Mouse (Mus musculus) midbrain, postnatal 0 days (tissue): Measurements from ENCODE around the gene Hist2h3b. TPM values are rescaled to one million over a fixed set of nuclear protein-coding genes. Genes with fewer than 3 reads are reported as not detected.
"Not testable (repeated sequence)": the region's sequence is repeated elsewhere in the genome, so short reads cannot be mapped to it uniquely, and the experiment has no call there.

Experiments used
- ATAC-seq: fragments of 200-750 bp; cut with Nextera tagmentation; 2 replicates; pipeline ENCODE4 v1.8.0; 2017; ENCODE audit warnings: moderate number of reproducible peaks, mild to moderate bottlenecking, moderate TSS enrichment, moderate library complexity; ENCODE audit not compliant: low FRiP score
- DNase-seq: peaks from one replicate; pipeline ENCODE4 v3.0.0-alpha.2; 2015; ENCODE audit warnings: low spot score
- H3K27ac ChIP-seq: fragments of 300-500 bp; sonication (generic); 2 replicates; pipeline ENCODE4 v1.5.1; 2014; ENCODE audit warnings: low read depth, mild to moderate bottlenecking, low read length, mixed read lengths
- H3K27me3 ChIP-seq: fragments of 300-500 bp; sonication (generic); 2 replicates; pipeline ENCODE4 v1.6.1; 2014; ENCODE audit warnings: low read length, control low read depth, mixed read lengths; ENCODE audit not compliant: insufficient read depth
- H3K36me3 ChIP-seq: fragments of 300-500 bp; sonication (generic); 2 replicates; pipeline ENCODE4 v1.6.1; 2014; ENCODE audit warnings: low read length, control low read depth, mixed read lengths; ENCODE audit not compliant: insufficient read depth
- H3K4me1 ChIP-seq: fragments of 300-500 bp; sonication (generic); 2 replicates; pipeline ENCODE4 v1.6.1; 2014; ENCODE audit warnings: mild to moderate bottlenecking, control low read depth, antibody characterized with exemption, low read length, mixed read lengths; ENCODE audit not compliant: insufficient read depth
- H3K4me2 ChIP-seq: fragments of 300-500 bp; sonication (generic); 2 replicates; pipeline ENCODE4 v1.6.1; 2014; ENCODE audit warnings: low read depth, mild to moderate bottlenecking, low read length, mixed read lengths; ENCODE audit not compliant: poor library complexity, severe bottlenecking
- H3K4me3 ChIP-seq: fragments of 300-500 bp; sonication (generic); 2 replicates; pipeline ENCODE4 v1.5.1; 2014; ENCODE audit warnings: low read depth, mild to moderate bottlenecking, low read length, moderate library complexity
- H3K9ac ChIP-seq: fragments of 300-500 bp; sonication (generic); replicated peaks from 2 replicates; pipeline ENCODE4 v1.6.1; 2014; ENCODE audit warnings: mild to moderate bottlenecking, low read length, moderate library complexity, mixed read lengths; ENCODE audit not compliant: poor library complexity, severe bottlenecking
- H3K9me3 ChIP-seq: fragments of 300-500 bp; sonication (generic); 2 replicates; pipeline ENCODE4 v1.6.1; 2016; ENCODE audit warnings: low read length, control low read depth
- CTCF ChIP-seq: IDR thresholded peaks from 2 replicates; pipeline ENCODE4 v1.5.1; 2016; ENCODE audit warnings: antibody characterized with exemption, mild to moderate bottlenecking
- WGBS: fragments of 180-500 bp; shearing (Covaris S2); extraction: QIAGEN DNeasy Blood & Tissue Kit; methylation state at CpG from one replicate; pipeline ENCODE4 v1.1.7; 2014; 5-methylcytosine and 5-hydroxymethylcytosine counted together
- polyA plus RNA-seq: library from polyadenylated mRNA; unstranded; fragments of >200 nt; fragmentation: Nextera tagmentation; extraction: Ambion mirVana; gene quantifications from 2 replicates; pipeline ENCODE4 v1.2.1, GENCODE M21; 2015
- total RNA-seq: library from RNA; depleted of rRNA; stranded (reverse); fragments of >200 nt; gene quantifications from 2 replicates; pipeline ENCODE4 v1.2.3, GENCODE M21; 2014; rRNA removed

Hist2h3b gene
- 684 and 1,135 TPM in 2 replicates for total RNA-seq
- polyA plus RNA-seq = 6.2 and 8.3 TPM in 2 replicates

DNA sequence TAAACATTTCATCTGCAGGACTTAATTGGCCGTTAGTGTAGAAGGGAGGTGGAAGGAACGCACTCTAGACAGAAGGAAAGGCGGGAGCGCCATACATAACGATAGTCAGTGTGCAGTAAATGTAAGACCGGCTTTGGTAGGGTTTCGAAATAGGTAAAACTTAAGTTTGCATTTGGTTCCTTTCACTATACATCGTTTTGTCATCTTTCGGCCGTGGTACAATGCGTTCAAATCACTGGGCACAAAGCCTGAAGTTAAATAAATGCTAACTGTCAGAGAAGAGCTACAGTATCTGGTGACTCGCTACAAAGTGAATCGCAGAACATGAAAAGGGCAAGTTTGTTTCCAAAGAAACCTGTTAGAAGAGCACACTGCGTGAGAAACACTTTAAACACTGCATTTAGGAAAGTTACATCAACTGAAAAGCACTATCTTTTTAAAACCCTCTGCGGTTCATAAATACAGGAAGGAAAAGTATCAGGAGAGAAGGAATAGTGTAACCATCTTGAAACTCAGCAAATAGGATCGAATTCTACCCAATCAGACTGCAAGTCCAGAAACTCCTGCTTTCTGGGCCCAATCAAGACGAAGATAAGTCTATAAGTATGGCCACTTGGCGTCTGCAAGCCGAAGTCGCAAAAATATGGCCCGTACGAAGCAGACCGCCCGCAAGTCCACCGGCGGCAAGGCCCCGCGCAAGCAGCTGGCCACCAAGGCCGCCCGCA, at the start of gene Hist2h3b:
Gene Hist2h3b, plus strand, starts transcription at position 604 of the 725 bp plus-strand sequence.
- Histone ChIP-seq H3K27ac (peak within 1 kb of the TSS; percentile 92), H3K27me3 (no peaks in the 10 kb centered on the region), H3K4me1 (peaks cover 5% of the 10 kb centered on the region; the same call in 1 of the 2 replicates), H3K4me3 (peak within 1 kb of the TSS; percentile 48), H3K4me2 (peak within 1 kb of the TSS; percentile 80), H3K9me3 (no peaks in the 10 kb centered on the region), H3K9ac (peak within 1 kb of the TSS; percentile 57; the same call in 1 of the 2 replicates), H3K36me3 (no peaks in the 10 kb centered on the region)
- DNase-seq (peak; percentile 93), ATAC-seq (peak; percentile 82)
- no peak for TF ChIP-seq CTCF
- WGBS = 20% methylated on average over 30 of the region's 30 CpGs

DNA sequence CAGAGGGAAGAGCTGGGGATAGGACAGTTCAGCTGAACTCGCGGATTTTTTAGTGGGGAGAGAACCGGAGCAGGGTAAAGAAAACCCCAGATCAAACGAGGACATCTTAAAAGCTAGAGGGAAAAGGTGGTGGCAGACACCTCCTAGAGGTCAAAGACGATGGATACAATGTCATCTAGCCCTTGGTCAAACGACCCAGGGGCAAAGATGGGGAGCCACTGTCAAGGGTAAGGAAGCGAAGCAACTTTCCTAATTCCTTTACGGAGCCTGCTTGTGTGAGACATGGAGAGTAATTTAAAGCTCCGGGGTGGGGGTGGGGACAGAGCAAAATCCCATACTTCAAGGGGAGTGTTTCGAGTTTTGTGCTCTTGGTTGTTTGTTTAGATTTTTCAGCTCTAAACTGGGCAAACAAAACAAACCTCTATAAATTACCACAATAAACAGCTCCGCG, 49.2 kb upstream of the Hist2h3b start:
- Histone ChIP-seq H3K27ac (peak overlapping the region; percentile 91), H3K4me3 (peak overlapping the region; percentile 51), H3K4me2 (peak overlapping the region; percentile 64), H3K36me3 (no peaks in the 10 kb centered on the region), H3K27me3 (0 out of 2 replicates have a peak, but pooled peaks cover 4% of the 10 kb centered on the region), H3K9me3 (no peaks in the 10 kb centered on the region), H3K4me1 (peaks cover 4% of the 10 kb centered on the region; the same call in 1 of the 2 replicates), H3K9ac (peak overlapping the region; percentile 37)
- peak; percentile 30 for DNase-seq
- ATAC-seq = peak; percentile 32; the same call in 1 of the 2 replicates
- TF ChIP-seq CTCF = peak; percentile 42
- 0% methylated on average over 12 of the region's 12 CpGs for WGBS

DNA sequence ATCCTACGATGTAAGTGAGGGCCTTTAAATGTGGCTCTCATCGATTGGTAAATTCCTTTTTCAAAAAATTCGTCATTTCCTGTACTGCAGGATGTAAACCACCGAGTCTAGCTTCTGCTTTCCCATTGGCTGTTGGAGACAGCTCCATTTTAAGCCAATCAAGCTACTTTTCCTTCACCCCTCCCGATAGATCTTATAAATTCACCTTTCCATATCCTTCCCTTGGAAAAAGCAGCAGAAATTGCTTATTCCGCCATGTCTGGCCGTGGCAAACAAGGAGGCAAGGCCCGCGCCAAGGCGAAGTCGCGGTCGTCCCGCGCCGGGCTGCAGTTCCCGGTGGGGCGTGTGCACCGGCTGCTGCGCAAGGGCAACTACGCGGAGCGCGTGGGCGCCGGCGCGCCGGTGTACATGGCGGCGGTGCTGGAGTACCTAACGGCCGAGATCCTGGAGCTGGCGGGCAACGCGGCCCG, 48.8 kb upstream of the Hist2h3b start, which contains the start of the genes Bola1 and Hist2h2ab:
Gene Bola1, minus strand, starts transcription at position 49 of the 470 bp plus-strand sequence.
Gene Hist2h2ab, plus strand, starts transcription at position 205 of the 470 bp plus-strand sequence.
- ATAC-seq (peak; percentile 92), DNase-seq (peak; percentile 94)
- Histone ChIP-seq H3K4me2 (peak within 1 kb of the TSS; percentile 64), H3K4me1 (peaks cover 4% of the 10 kb centered on the region; the same call in 1 of the 2 replicates), H3K27me3 (no peaks in the 10 kb centered on the region), H3K4me3 (peak within 1 kb of the TSS; percentile 51), H3K27ac (peak within 1 kb of the TSS; percentile 91), H3K9me3 (no peaks in the 10 kb centered on the region), H3K36me3 (no peaks in the 10 kb centered on the region), H3K9ac (peak within 1 kb of the TSS; percentile 61)
- TF ChIP-seq CTCF = no peak
- 0% methylated on average over 37 of the region's 37 CpGs for WGBS

DNA sequence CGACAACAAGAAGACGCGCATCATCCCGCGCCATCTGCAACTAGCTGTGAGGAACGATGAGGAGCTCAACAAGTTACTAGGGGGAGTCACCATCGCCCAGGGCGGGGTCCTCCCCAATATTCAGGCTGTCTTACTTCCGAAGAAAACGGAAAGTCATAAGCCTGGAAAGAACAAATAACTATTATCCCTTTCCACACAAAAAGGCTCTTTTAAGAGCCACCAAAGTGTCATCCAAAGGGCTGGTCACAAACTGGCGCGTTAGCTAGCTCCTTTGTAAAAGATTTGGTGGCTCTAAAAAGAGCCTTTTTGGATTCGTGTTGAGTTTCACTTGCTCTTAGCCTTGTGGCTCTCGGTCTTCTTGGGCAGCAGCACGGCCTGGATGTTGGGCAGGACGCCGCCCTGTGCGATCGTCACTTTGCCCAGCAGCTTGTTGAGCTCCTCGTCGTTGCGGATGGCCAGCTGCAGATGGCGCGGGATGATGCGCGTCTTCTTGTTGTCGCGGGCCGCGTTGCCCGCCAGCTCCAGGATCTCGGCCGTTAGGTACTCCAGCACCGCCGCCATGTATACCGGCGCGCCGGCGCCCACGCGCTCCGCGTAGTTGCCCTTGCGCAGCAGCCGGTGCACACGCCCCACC, 48.2 kb upstream of the Hist2h3b start:
- DNase-seq (peak; percentile 39), ATAC-seq (peak; percentile 17; the same call in 1 of the 2 replicates)
- Histone ChIP-seq H3K27ac (peak overlapping the region; percentile 91), H3K4me3 (peak overlapping the region; percentile 51), H3K4me2 (peak overlapping the region; percentile 64), H3K9ac (peak overlapping the region; percentile 61)
- H3K27me3 ChIP-seq, H3K9me3 ChIP-seq, H3K4me1 ChIP-seq, H3K36me3 ChIP-seq: not testable (repeated sequence)
- WGBS = 0% methylated on average over 27 of the region's 47 CpGs
- TF ChIP-seq CTCF = 0 out of 2 replicates have a peak, but pooled peaks have one; percentile 5

DNA sequence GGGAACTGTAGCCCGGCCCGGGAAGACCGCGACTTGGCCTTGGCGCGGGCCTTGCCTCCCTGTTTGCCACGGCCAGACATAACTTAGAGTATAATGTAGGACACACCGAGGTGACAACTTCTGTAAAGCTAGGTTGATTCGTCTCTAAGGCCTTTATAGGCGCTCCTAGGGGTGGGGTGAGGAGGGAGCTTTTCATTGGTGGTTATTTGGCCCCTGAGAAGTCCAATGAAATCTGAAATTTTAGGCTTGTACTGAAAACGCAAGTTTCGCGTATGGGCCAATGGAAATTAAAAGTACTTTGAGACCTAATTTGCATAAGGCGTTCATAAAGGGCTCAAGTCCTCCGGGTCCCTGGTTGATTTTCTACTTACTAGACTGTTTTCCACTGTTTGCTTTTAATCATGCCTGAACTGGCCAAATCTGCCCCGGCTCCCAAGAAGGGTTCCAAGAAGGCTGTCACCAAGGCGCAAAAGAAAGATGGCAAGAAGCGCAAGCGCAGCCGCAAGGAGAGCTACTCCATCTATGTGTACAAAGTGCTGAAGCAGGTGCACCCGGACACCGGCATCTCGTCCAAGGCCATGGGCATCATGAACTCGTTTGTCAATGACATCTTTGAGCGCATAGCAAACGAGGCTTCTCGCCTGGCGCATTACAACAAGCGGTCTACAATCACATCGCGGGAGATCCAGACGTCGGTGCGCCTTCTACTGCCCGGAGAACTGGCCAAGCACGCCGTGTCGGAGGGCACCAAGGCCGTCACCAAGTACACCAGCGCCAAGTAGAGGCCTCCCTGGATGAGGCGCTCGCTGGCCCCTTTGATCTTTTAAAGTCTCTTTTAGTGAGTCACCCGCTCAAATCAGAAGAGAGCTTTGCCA, 47.5 kb upstream of the Hist2h3b start, which contains the start of the genes Hist2h2ac and Hist2h2be:
Gene Hist2h2ac, minus strand, starts transcription at position 116 of the 875 bp plus-strand sequence.
Gene Hist2h2be, plus strand, starts transcription at position 355 of the 875 bp plus-strand sequence.
- under 1% methylated on average over 43 of the region's 43 CpGs for WGBS
- ATAC-seq = peak; percentile 86
- H3K27me3 ChIP-seq = no peaks in the 10 kb centered on the region
- H3K4me1 ChIP-seq = peaks cover 4% of the 10 kb centered on the region; the same call in 1 of the 2 replicates
- H3K9ac ChIP-seq = peak within 1 kb of the TSS; percentile 61
- peak; percentile 94 for DNase-seq
- peak within 1 kb of the TSS; percentile 64 for H3K4me2 ChIP-seq
- peak; percentile 1; the same call in 1 of the 2 replicates for TF ChIP-seq CTCF
- peak within 1 kb of the TSS; percentile 91 for H3K27ac ChIP-seq
- H3K9me3 ChIP-seq = no peaks in the 10 kb centered on the region
- H3K4me3 ChIP-seq = peak within 1 kb of the TSS; percentile 51
- no peaks in the 10 kb centered on the region for H3K36me3 ChIP-seq
